ENCODE assay signal across 18 mouse cellular contexts in the genomic region with DNA sequence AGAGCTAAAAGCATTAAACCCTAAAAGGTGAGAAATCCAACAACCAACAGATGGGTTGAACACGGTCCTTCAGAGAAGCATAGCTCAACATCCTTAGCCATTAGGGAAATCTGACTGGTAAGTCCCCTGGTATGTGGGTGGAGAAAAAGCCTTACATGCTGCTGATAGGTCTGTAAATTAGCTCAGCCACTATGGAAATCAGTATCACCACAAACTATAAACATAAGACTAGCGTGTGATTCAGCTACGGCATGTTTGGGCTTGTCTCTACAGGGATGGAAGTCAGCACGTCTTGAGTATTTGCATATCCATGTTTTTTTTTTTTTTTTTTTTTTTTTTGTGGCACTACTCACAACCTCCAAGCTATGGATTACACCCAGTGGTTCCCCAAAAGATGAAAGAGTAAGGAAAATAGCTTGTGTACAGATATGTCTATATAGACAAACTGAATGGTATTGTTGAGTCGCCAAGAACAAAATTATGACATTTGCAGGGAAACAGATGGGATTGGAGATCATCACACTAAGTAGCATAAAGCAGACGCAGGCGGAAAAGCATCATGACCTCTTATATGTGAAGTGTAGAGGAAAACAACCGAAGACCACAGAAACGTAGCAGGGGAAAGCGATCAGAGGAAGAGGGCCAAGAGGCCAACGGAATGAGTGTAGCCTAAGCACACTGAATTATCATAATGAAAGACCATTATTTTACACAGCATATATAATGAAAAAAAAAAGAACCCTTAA. TPM values are rescaled to one million over a fixed set of nuclear protein-coding genes. Genes with fewer than 3 reads are reported as not detected.
A peak's percentile ranks its signal among the peaks of the same experiment; 100 is the strongest.
DNase-seq lines count a peak whose midpoint lies in the region; ATAC-seq and TF ChIP-seq lines count a peak whose summit lies in the region.
"Had no signal": no experiment of that assay in that cellular context is flagged by ENCODE, and none has a peak within 500 bp of the region (broad histone marks: within the 10 kb centered on the region; RNA-seq: fewer than 3 reads in every experiment).

No protein-coding gene starts in this region.

- H3K9me3 ChIP-seq in ES-E14 (ENCODE audit: control insufficient read depth, insufficient read depth, low read depth, low read length) = no peaks in the 10 kb centered on the region
- H3K9me3 ChIP-seq: heart, embryonic 12.5 days had no signal

- H3K9ac ChIP-seq in ES-E14 (ENCODE audit: insufficient read depth, low read depth, low read length, poor library complexity, severe bottlenecking) = no peak overlapping the region
- H3K9ac ChIP-seq: heart, embryonic 12.5 days; hindbrain, embryonic 14.5 days; liver, embryonic 14.5 days had no signal

- H3K4me1 ChIP-seq in ES-E14 (ENCODE audit: control insufficient read depth in 2 of 2, insufficient read depth in 2 of 2, low read length in 2 of 2, poor library complexity in 1 of 2) = no peaks in the 10 kb centered on the region

- no peaks in the 10 kb centered on the region for H3K36me3 ChIP-seq in ES-E14 (ENCODE audit: control insufficient read depth, insufficient read depth, low read length, poor library complexity, severe bottlenecking)
- no peaks in the 10 kb centered on the region for H3K36me3 ChIP-seq in splenic B cell, adult 2 months (ENCODE audit: control insufficient read depth, insufficient read depth, low read length, poor library complexity, severe bottlenecking)
- H3K36me3 ChIP-seq: heart, embryonic 12.5 days had no signal

- ATAC-seq in inflammation-experienced regulatory T-cells, adult 6 months = peak; percentile 49

- in situ Hi-C loops in ES-E14 (cut with MboI; ENCODE audit: low sequenced_read_pairs in 2 of 2, unreplicated experiment in 2 of 2) = no loop called here

- H3K27ac ChIP-seq in ES-E14 (ENCODE audit: insufficient read depth, low read depth, low read length, poor library complexity, severe bottlenecking) = no peak overlapping the region
- H3K27ac ChIP-seq: hindbrain, embryonic 14.5 days; left cerebral cortex, adult 2 months; liver, embryonic 14.5 days had no signal

- no peak overlapping the region for H3K4me3 ChIP-seq in ES-E14 (ENCODE audit: insufficient read depth in 1 of 2, low read depth in 1 of 2, low read length in 2 of 2, poor library complexity in 1 of 2, severe bottlenecking in 1 of 2)
- H3K4me3 ChIP-seq: erythroblast, embryonic 14.5 days; heart, embryonic 12.5 days; left cerebral cortex, adult 2 months had no signal

- H3K27me3 ChIP-seq in splenic B cell, adult 2 months (ENCODE audit: control insufficient read depth, insufficient read depth, low read length, poor library complexity, severe bottlenecking) = no peaks in the 10 kb centered on the region
- H3K27me3 ChIP-seq: heart, embryonic 12.5 days had no signal

- DNase-seq in spleen, postnatal 4 days (ENCODE audit: low spot score in 2 of 2) = peak; percentile 3 to 29
- DNase-seq in spleen, adult 12 weeks (ENCODE audit: low spot score) = no peak
- DNase-seq in ES-E14 (ENCODE audit: low read depth, low spot score) (no peak), adipocyte (ENCODE audit: low spot score) (no peak)
- peak; percentile 82 for DNase-seq in splenic B cell, adult 2 months (ENCODE audit: low read depth, low spot score)
- DNase-seq in layer of hippocampus, postnatal 36 days = no peak
- DNase-seq in layer of hippocampus, adult 9-10 months (ENCODE audit: low spot score) = no peak
- DNase-seq: adrenal gland, postnatal 14 days; cerebellum, adult 8-10 months; kidney, postnatal 10 days; midbrain, embryonic 14.5 days; right cerebral cortex, postnatal 4 days had no signal

TF ChIP-seq in ES-E14, 5 proteins besides CTCF, POLR2A, EP300 and RAD21:
- TF ChIP-seq ZNF384 (IDR thresholded peaks at IDR 0.05; ENCODE audit: low read depth, low read length) (0 out of 2 replicates have a peak, but pooled peaks have one; percentile 26), MAFK (IDR thresholded peaks at IDR 0.05; ENCODE audit: insufficient read depth, low read depth, low read length) (no peak), CHD2 (IDR thresholded peaks at IDR 0.05; ENCODE audit: low read depth, low read length) (no peak)

RNA-seq across cellular contexts. Expression of gene Glipr1, which starts 6.5 kb away (rescaled TPM):
- 3.3 and 23.9 TPM in 2 replicates for total RNA-seq in ES-E14 (2012; rRNA removed)
- 100 to 1,000 TPM in 2 of 3 experiments, 10 to 100 TPM in 1; 91.2 to 252 (median 106) TPM for polyA plus RNA-seq in inflammation-experienced regulatory T-cells, adult 6 months (2017; shearing (Covaris generic))
- 1 to 10 TPM; 1.4 to 1.9 TPM for total RNA-seq in layer of hippocampus, postnatal 36 days (2021)
- polyA plus RNA-seq: erythroblast, embryonic 14.5 days had no signal

RNA-seq across cellular contexts. Expression of gene Krr1, which starts 23.5 kb away (rescaled TPM):
- 75.5 and 81.2 TPM in 2 replicates for total RNA-seq in ES-E14 (2012; rRNA removed)
- 10 to 100 TPM; 39.1 to 46.2 (median 42.1) TPM for polyA plus RNA-seq in inflammation-experienced regulatory T-cells, adult 6 months (2017; shearing (Covaris generic))
- 10 to 100 TPM; 40.2 to 40.6 TPM for total RNA-seq in layer of hippocampus, postnatal 36 days (2021)

Comparison
In these comparisons a context has a peak if more than half of its experiments do, and no peak if none do; other contexts are left out.
1. DNase-seq: peak in spleen, postnatal 4 days (2 of 2) and splenic B cell, adult 2 months (single experiment); none in spleen, adult 12 weeks (single experiment), ES-E14 (single experiment), layer of hippocampus, postnatal 36 days (0 of 2), adipocyte (single experiment) and layer of hippocampus, adult 9-10 months (single experiment).